ENCODE assay signal across 8 mouse cellular contexts in the genomic region with DNA sequence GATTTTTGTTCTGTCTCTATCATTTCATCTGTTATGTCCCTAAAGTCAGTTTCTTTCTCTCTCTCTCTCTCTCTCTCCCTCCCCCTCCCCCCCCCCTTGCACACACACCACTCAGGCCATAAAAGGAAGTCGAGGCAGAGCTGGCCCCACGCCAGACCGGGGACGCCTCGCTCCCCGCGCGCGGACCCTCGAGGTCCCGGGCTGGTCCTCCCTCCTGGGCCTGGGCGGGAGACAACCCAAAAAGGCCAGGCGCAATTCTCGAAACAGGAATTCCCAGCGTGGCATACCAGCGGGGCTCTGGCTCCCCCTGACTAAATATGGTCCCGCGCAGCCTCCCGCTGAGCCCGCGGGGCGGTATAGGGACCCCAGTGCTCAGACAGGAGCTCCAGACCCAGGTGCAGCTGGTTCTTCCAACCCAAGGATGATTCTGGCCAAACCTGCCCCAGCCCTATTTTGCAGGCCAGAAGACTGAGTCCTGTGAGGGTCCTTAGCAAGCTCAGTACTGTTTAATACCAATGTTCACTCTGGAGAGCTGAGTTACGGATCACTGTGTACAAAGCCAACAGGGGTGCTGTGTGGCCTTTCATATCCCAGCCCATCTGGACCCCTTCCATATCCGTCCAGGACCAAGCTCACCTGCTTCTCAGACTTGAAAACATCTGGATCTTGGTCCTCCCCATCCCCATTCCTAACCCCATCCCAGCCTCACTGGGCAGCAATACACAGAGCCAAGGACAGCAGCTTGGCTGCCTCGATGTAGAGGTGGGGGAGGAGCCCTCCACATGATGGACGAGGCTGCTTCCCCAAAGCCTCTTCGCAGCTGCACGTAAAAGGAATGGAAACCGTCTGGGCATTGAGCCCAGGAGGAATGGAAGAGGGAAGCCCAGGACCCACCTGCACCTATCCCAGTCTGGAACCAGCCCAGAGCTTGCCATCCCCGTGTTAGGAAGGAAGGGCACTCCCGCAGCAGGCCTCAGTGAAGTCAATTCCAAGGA. TPM values are rescaled to one million over a fixed set of nuclear protein-coding genes. Genes with fewer than 3 reads are reported as not detected.
DNase-seq lines count a peak whose midpoint lies in the region; ATAC-seq lines count a peak whose summit lies in the region.
"Had no signal": no experiment of that assay in that cellular context is flagged by ENCODE, and none has a peak within 500 bp of the region (broad histone marks: within the 10 kb centered on the region; RNA-seq: fewer than 3 reads in every experiment).

No protein-coding gene starts in this region.

- H3K27me3 ChIP-seq in megakaryocyte, embryonic 14.5 days (replicated peaks) = peaks cover 42% of the 10 kb centered on the region
- peaks cover 21% of the 10 kb centered on the region; the same call in 1 of the 2 replicates for H3K27me3 ChIP-seq in forebrain, embryonic 13.5 days
- no peaks in the 10 kb centered on the region for H3K27me3 ChIP-seq in hindbrain, embryonic 16.5 days (replicated peaks; ENCODE audit: control insufficient read depth, insufficient read depth, low read length)

- H3K9ac ChIP-seq in forebrain, embryonic 13.5 days = peak overlapping the region; percentile 46
- H3K9ac ChIP-seq in hindbrain, embryonic 16.5 days (ENCODE audit: low read depth, low read length) = peak overlapping the region; percentile 47

- no peak overlapping the region for H3K27ac ChIP-seq in forebrain, embryonic 13.5 days
- H3K27ac ChIP-seq in hindbrain, embryonic 16.5 days (ENCODE audit: low read depth, low read length) = no peak overlapping the region
- H3K27ac ChIP-seq: macrophage had no signal

- H3K36me3 ChIP-seq in megakaryocyte, embryonic 14.5 days (replicated peaks; ENCODE audit: low read length) = peaks cover 22% of the 10 kb centered on the region
- 0 out of 2 replicates have a peak, but pooled peaks cover 2% of the 10 kb centered on the region for H3K36me3 ChIP-seq in forebrain, embryonic 13.5 days (ENCODE audit: poor library complexity, severe bottlenecking)
- H3K36me3 ChIP-seq in hindbrain, embryonic 16.5 days (ENCODE audit: control insufficient read depth, insufficient read depth, low read length) = no peaks in the 10 kb centered on the region

- 17% methylated on average over 30 of the region's 31 CpGs for WGBS in forebrain, embryonic 13.5 days
- WGBS in hindbrain, embryonic 16.5 days = 12% methylated on average over 31 of the region's 31 CpGs

- peak; percentile 23 for DNase-seq in lung, postnatal 14 days
- peak; percentile 64 for DNase-seq in urinary bladder, postnatal 14 days (ENCODE audit: low spot score)
- DNase-seq in layer of hippocampus, postnatal 25 days (ENCODE audit: extremely low spot score in 1 of 2, low spot score in 1 of 2) = no peak

- ATAC-seq in megakaryocyte, adult 5-6 weeks (ENCODE audit: poor library complexity, severe bottlenecking) = no peak
- ATAC-seq in forebrain, embryonic 13.5 days = peak; percentile 48
- ATAC-seq in hindbrain, embryonic 16.5 days = peak; percentile 60

- peak overlapping the region; percentile 56 for H3K4me2 ChIP-seq in forebrain, embryonic 13.5 days
- H3K4me2 ChIP-seq in hindbrain, embryonic 16.5 days (ENCODE audit: low read length) = peak overlapping the region; percentile 69

- H3K4me1 ChIP-seq in megakaryocyte, embryonic 14.5 days = peaks cover 50% of the 10 kb centered on the region
- H3K4me1 ChIP-seq in forebrain, embryonic 13.5 days = peaks cover 18% of the 10 kb centered on the region
- peaks cover 13% of the 10 kb centered on the region for H3K4me1 ChIP-seq in hindbrain, embryonic 16.5 days (ENCODE audit: control insufficient read depth, insufficient read depth, low read depth, low read length)

- H3K9me3 ChIP-seq in megakaryocyte, embryonic 14.5 days = no peaks in the 10 kb centered on the region
- H3K9me3 ChIP-seq in forebrain, embryonic 13.5 days (replicated peaks) = no peaks in the 10 kb centered on the region
- H3K9me3 ChIP-seq in hindbrain, embryonic 16.5 days (ENCODE audit: control insufficient read depth, low read length) = no peaks in the 10 kb centered on the region

- peak overlapping the region; percentile 81 for H3K4me3 ChIP-seq in megakaryocyte, embryonic 14.5 days (replicated peaks)
- H3K4me3 ChIP-seq in forebrain, embryonic 13.5 days = peak overlapping the region; percentile 24
- peak overlapping the region; percentile 33 for H3K4me3 ChIP-seq in hindbrain, embryonic 16.5 days (ENCODE audit: low read length)

RNA-seq across cellular contexts. Expression of a gene that starts 1.3 kb away (rescaled TPM):
- polyA plus RNA-seq in megakaryocyte, embryonic 14.5 days (2012; ENCODE audit: insufficient read depth, low replicate concordance) = not detected in 2 replicates
- 0.02 TPM in 1 of 2 replicates, not detected in the other for total RNA-seq in megakaryocyte, adult 5-6 weeks (2015)
- total RNA-seq in megakaryocyte, adult 5-6 weeks (2017) = 0.04 TPM in 1 of 2 replicates, not detected in the other
- polyA plus RNA-seq in forebrain, embryonic 13.5 days (2015; fragmentation: Nextera tagmentation; extraction: Ambion mirVana) = 0.05 and 0.18 TPM in 2 replicates
- 0.90 and 1.2 TPM in 2 replicates for polyA plus RNA-seq in hindbrain, embryonic 16.5 days (2015; fragmentation: Nextera tagmentation; extraction: Ambion mirVana)
- 1 to 10 TPM; 3.8 to 4.9 TPM for total RNA-seq in layer of hippocampus, postnatal 25 days (2021)
- polyA plus RNA-seq: macrophage had no signal

RNA-seq across cellular contexts. Expression of a gene that starts 24.7 kb away (rescaled TPM):
- 5.5 and 17.8 TPM in 2 replicates for polyA plus RNA-seq in megakaryocyte, embryonic 14.5 days (2012; ENCODE audit: insufficient read depth, low replicate concordance)
- 70.0 and 77.0 TPM in 2 replicates for total RNA-seq in megakaryocyte, adult 5-6 weeks (2015)
- total RNA-seq in megakaryocyte, adult 5-6 weeks (2017) = 31.8 and 39.4 TPM in 2 replicates
- polyA plus RNA-seq in forebrain, embryonic 13.5 days (2015; fragmentation: Nextera tagmentation; extraction: Ambion mirVana) = 205 and 209 TPM in 2 replicates
- 192 and 195 TPM in 2 replicates for polyA plus RNA-seq in hindbrain, embryonic 16.5 days (2015; fragmentation: Nextera tagmentation; extraction: Ambion mirVana)
- total RNA-seq in layer of hippocampus, postnatal 25 days (2021) = 10 to 100 TPM; 50.3 to 54.7 TPM

Comparison
In these comparisons a context has a peak if more than half of its experiments do, and no peak if none do; other contexts are left out.
1. H3K4me3 ChIP-seq: peak in every context shown above with its lines; median percentile 81 in megakaryocyte, embryonic 14.5 days; 33 in hindbrain, embryonic 16.5 days; 24 in forebrain, embryonic 13.5 days.
2. DNase-seq: peak in lung, postnatal 14 days (single experiment) and urinary bladder, postnatal 14 days (single experiment); none in layer of hippocampus, postnatal 25 days (0 of 2).
3. RNA of a gene that starts 24.7 kb away (polyA plus RNA-seq): 205 to 209 TPM in forebrain, embryonic 13.5 days and 192 to 195 TPM in hindbrain, embryonic 16.5 days; 5.5 to 17.8 TPM in megakaryocyte, embryonic 14.5 days; every median in the first group is over 10 times any median in the second.